Mouse (Mus musculus): Measurements from ENCODE around the gene Tmem109.

The Tmem109 gene

DNA sequence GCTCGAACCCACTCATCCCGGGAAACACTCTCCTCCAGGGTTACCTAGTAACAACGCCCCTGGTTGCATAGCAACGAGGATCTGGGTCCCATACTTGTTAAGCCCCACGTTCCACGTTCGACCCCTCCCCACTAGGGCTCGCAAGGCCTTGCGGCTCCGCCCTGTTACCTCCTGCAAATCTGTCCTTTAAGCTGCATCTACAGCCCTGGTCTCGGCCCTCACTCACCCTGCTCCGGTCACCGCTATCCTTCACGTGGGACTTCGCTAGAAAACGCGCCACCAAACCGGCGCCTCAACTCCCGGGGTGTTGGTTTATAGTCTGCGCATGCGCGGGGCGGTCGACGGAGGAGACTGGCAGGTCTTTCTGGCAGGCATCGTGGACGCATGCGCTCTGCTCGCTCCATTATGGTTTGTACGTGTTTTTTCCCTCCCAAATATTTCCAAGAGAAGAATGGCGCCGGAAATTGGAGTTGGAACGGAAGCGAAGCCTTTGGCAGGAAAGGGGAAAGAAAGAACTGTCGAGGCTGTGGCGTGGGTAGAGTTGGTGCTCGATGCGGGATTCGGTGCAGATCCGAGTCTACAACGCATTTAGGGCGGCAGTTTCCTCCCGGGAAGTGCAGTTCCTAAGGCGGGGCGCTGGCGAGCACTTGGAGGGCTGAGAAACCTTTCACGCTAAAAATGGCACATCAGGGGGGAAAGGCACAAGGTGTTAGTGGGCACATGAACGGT, at the start of gene Tmem109:
Gene Tmem109, minus strand, starts transcription at position 576 of the 729 bp plus-strand sequence.
- DNase-seq (ENCODE audit: low spot score) = peak; percentile 94

DNA sequence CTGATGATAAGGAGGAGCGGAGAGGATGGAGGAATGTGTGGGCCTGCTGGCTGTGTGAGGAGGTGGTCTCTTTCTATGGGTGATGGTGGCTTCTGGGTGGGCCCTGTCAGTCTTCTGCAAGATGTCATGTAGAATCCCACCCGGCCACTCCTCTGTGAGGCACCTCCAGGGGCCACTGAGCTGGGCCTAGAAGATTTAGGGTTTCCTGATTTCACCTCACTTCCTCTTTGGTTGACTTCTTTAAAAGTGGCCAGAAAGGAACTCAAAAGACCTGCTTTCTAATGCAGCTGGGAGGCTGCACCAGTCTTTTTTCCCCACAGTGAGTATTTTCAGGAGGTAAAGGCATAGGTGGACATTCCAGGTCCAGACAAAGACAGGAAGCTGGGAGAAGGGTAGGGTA, 48.8 kb upstream of the Tmem109 start:
- no peak for DNase-seq (ENCODE audit: low spot score)

DNA sequence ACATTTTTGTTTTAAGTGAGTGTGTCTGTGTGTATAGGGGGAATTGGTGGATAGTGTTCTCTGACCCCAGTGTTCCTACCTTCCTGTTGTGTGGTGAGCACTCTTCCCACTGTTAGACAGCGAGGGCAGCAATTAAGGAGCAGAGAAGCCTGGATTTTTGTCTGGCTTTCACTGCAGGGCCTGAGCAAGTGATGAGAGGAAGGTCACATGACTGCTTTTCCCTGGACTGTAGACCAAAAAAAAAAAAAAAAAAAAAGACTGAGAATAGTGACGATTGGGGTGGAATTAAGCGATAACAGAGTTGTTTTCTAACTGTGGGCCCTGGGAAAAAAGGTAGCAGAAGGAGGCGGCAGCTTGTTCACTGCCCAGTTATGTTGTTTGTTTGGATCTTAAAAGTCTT, 44.9 kb upstream of the Tmem109 start:
- peak; percentile 26 for DNase-seq (ENCODE audit: low spot score)

DNA sequence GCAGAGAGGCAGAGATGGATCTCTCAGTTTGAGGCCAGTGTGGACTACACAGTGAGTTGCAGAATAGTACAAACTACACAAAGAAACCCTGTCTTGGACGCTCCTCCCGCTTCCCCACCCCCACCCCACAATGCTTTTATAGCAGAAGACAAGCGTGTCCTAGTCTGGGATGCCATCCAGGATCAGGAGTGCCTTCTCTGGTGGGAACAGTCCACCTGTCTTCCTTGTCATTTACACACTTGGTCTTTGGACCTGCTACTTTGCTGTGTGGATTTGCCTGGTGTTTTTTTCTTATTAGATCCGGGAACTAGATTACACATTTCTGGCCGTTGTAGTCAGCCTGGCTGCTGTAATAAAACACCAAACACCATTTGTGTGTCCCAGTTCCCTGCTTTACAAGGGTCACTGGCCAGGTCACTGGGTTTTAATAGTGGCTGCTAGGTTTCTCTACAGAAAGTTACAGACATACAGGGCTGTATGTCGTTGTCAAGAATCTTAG, 44.4 kb upstream of the Tmem109 start:
- DNase-seq (ENCODE audit: low spot score) = peak; percentile 30

DNA sequence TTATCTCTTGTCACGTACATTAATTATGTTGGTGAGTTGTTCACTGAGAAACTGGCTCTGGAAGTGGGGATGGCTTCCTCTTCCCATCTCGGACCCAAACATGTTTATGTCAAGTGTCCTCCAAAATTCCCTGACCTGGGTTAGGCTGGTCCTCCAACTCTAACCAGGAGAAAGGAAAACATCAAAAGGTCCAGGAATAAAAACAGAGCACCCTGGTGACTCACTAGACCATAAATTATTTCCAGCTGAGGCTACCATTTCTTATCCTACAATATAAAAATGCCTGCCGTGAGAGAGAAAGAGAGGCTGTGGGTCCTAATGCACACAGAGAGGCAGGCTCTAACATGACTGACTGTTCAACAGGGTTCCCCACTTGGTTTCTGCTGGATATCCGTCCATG, 42.4 kb upstream of the Tmem109 start:
- peak; percentile 37 for DNase-seq (ENCODE audit: low spot score)

DNA sequence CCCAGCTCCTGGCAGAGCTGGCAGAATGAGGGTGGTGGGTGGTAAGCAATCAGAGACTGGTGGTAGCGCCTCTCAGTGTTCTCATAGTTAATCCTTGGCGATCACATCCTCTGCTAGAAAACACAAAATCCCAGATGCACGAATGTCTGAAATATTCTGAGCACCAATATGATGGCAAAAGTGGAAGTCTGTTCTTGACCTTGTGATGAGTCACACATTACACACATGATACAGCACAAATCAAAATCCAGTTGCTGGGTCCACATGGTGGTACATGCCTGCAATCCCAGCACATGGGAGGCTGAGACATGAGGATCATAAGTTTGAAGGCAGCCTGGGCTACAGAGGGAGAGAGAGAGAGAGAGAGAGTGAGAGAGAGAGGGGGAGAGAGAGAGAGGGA, 39.3 kb upstream of the Tmem109 start:
- no peak for DNase-seq (ENCODE audit: low spot score)

DNA sequence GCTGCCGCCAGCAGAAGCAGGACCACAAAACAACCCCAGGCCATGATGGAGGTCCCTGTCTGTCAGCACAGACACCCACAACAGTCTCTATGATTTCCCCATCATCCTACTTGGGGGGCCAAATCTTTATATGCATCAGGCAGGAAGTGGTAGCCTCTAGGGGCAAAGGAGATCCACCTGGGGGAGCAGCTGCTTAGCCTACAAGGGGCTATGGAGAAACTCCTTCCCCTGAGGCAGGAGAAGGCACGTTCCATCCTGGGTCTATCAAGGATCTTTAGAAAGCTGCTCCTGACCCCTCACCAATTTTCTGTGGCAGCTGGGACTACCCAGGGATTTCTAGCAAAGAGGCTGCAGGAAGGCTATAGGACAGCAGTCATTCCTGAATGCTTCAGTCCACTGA, 38.7 kb upstream of the Tmem109 start, which contains the start of gene Zp1:
Gene Zp1, minus strand, starts transcription at position 101 of the 400 bp plus-strand sequence.
- no peak for DNase-seq (ENCODE audit: low spot score)

DNA sequence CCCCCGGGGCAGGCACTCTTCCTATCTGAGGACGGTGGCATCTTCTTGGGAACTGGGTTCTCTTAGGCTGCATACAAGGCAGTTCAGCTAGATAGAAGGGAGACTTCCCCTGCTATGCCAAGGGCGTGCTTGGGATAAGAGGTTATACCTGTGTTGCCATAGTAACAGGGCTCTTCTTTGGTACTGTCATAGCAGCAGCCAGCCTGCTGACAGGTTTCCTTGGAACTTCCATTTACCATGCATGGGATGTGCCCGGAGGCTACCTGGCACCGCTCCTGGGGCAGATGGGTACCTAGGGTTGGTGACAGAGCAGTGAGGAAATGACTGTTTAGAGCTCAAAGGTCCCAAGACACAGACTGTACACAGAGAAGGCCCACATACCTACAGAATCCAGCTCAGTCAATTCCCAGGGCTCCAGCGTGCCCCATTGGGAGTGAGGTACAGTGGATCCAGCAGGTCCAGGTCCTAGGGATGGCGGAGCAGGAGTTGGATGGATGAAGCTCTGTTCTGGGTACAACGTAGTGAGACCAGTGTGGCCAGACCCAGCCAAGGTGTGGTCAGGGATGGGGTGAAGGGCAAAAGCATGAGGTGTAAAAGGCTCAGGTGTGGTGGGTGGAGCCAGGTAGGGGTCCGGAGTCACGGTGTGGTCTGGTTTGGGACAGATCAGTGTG, 36.7 kb upstream of the Tmem109 start:
- no peak for DNase-seq (ENCODE audit: low spot score)

DNA sequence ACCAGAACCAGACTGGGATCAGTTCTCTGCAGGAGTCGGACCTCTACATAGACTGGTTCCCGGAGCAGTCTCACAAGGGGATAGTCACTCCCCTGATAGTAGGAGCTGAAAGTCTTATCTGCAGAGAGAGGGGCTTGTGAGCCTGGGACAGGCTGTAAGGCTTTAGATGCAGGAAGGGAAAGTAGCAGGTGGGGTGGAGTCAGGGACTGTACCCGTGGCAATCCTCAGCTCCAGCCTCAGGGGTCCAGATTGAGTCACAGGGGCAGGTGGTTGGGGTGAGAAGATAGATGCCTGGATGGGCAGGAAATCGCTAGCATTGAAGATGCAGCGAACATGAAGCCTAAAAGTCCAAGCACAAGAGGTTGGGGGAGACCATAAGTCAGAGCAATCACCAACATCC, 34.7 kb upstream of the Tmem109 start:
- no peak for DNase-seq (ENCODE audit: low spot score)

DNA sequence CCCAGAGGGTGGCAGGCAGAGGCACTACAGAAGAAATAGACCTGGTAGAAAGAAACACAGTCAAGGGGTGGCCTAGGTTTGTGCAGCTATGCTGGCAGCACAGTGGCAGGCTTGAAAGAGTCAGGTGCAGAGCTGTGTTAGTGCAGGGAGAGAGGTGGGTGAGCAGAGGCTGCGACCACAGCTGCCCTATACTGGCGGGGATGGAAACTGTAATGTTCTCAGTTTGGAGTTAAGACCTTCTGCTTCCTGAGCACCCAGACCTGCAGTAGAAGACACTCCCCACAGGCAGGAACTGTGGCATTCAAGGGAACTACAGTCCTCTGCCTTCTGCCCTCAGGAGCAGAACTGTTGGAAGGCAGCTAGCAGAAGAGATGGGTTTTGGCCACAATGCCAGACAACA, 33.1 kb upstream of the Tmem109 start:
- DNase-seq (ENCODE audit: low spot score) = no peak

DNA sequence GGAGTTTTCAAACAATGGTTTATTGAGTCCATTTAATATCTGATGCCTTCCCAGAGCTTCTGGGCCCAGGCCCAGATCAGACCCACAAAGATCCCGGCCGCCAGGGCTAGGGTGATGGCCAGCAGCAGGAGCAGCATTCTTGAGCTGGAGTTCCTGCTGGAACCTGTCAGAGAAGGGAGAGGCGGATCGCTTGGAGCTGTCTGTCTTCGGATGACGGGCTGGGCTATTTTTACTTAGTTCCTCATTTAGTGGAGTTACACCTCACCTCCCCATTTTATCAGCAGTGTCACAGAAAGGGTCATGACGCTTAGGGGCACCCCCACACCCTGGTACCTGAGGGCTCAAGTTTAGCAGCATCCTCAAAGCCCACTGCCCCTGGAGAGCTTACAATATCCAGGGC, 32.5 kb upstream of the Tmem109 start:
- DNase-seq (ENCODE audit: low spot score) = no peak

DNA sequence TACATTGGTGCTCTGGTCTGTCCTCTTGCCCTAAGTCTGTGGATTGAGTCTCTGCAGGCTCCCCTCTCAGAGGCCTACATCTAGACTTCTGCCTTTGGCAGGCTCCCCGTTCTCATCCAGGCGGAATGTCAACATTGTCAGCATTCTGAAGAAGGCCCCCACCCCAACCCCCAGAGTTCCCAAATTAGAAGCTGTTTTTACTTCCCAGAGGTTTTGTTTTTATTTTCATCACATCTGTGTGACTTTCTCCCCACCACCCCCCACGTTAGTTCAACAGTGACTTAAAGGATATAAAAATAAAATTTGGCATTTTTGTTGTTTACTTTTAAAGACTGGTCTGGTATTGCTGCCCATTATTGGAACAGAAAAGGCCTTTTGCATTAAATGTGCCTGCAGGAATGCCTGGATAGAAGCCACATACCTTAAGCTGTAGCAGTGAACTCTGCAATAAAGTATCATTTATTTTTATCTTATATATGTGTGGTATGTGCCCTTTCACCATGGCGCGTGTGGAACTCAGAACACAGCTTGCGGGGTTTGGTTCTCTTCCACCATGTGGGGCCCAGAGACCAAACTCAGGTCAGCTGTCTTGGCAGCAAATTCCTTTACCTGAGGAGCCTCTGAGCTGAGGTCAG, 27.4 kb upstream of the Tmem109 start:
- DNase-seq (ENCODE audit: low spot score) = no peak

DNA sequence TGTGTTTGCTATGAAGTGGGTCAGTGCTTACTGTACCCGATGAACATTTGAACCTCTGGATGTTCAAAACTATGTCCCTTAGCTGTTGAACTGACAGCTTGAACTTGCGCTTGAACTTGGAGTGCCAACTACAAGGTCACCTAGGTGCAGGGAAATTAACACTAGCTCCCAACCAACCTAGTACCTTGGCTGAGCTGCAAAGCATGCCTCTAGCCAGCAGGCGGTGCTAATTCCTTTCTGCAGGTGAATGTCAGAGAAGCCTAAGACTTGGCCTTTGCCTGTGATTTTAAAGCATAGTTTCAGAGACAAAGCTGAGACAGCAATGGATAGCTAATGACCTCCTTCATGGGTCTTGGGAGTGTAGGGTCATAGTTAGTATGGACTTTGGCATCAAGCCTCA, 26.1 kb upstream of the Tmem109 start:
- peak; percentile 64 for DNase-seq (ENCODE audit: low spot score)

DNA sequence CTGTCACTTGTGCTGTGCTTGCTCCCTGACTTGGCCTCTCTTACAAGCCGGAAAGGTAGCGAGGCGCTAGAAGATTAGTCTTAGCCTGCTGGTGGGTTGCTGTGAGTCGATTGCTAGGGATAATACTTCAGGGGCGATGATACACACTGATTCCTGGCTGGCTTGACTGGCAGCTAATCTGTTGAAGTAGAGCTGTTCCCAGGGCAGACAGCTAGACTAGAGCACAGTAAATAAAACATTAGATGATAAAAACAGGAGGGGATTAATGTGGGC, 23.9 kb upstream of the Tmem109 start:
- no peak for DNase-seq (ENCODE audit: low spot score)

DNA sequence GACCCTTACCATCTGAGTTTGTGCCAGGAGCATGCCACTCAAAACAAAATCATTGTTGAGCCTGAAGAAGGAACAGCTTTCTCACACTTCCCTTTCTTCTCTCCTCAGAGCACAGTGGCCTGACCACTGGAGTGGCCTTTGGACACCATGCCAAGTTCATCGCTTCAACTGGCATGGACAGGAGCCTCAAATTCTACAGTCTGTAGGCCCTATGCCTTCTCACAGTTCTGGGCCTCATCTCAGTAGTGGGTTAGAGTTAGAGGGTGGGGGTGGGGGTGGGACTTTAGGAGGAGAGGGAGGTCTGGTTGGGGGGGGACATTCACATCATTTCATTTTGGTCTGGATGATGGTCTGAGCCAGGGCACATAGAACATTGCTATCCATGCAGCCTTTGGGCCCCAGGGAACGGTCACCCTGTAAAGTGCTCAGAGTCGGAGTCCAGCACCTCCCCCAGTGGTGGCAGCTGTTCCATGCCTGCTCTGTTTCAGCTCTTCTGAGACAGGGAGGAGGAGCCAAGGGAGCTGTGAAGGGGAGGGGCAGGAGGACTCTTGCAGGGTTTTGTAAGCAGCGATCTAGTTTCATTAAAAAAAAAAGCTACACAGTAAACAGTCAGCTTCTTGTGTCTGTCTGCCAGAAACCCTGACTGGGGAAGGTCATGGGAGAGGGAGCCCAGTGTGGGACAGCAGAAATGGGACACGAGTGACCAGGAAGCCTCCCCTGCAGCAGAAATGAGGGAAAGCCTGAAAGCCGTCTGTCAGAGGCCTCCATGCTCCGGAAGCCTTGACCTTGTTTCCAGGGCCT, 23.3 kb upstream of the Tmem109 start:
- peak; percentile 74 for DNase-seq (ENCODE audit: low spot score)

DNA sequence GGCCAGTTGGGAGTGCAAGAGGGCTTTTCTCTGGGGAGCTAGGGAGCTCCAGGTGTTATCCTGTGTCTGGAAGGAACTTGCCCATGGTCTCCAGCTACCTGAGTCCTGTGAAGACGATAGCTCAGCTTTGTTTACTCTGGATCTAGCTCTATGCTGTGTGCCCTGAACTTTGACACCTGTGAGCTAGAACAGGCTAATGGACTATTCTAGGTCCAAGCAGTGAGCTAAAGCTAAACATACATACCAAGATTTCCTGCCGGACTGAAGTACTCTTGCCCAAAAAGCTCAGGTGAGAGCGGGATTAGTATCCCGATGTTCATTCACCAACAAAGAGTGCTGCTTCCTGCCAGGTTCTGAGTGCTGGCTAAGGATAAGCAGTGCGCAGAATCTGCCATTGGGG, 22.7 kb upstream of the Tmem109 start:
- no peak for DNase-seq (ENCODE audit: low spot score)

DNA sequence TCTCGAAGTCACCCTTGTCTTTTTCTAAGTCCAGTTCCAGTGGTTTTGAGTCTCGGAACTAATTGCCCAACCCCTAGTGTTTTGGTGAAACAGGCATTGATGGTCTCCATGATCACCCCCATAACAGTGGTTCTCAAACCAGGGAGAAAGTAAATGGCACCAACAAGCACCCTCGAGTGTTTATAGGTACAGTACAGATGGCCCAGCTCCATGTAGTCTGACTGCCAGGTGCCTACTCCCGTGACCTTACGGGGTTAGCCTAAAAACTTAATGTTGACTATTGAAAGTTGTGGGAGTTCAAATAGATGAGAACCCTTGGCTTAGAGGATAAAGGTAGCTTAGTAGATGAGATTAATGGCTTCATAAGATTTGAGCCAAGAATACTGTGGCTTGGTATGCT, 19.2 kb upstream of the Tmem109 start:
- no peak for DNase-seq (ENCODE audit: low spot score)

DNA sequence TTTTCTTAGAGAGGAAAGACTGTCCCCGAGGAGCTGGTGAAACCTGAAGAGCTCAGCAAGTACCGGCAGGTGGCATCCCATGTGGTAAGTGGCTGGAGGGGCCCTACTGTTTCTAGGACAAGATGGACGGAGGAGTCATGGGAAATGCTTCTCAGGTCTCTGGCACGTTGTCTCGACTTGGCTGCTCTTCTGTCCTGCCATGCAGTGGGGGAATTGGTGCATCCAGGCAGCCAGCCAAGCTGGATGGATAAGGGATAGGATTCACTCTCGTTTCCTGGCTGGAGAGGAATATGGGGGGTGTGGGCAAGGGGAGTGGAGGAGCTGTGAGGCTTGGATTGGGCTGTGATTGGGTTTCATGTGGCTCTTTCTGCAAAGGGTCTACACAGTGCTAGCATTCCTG, 18.5 kb upstream of the Tmem109 start:
- peak; percentile 40 for DNase-seq (ENCODE audit: low spot score)

DNA sequence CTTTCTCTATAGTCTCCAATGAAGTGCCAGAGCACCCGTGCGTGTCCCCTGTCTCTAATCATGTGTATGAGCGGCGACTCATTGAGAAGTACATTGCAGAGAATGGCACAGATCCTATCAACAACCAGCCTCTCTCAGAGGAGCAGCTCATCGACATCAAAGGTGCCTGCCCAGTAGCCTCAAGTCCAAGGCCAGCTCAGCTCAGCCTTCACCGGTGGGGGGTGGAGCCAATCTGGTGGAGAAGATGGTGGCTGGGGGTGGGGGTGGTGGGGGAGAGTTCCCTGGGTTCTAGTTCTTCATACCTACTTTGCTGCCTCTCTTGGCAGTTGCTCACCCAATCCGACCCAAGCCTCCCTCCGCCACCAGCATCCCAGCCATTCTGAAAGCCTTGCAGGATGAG, 15.7 kb upstream of the Tmem109 start:
- DNase-seq (ENCODE audit: low spot score) = no peak

DNA sequence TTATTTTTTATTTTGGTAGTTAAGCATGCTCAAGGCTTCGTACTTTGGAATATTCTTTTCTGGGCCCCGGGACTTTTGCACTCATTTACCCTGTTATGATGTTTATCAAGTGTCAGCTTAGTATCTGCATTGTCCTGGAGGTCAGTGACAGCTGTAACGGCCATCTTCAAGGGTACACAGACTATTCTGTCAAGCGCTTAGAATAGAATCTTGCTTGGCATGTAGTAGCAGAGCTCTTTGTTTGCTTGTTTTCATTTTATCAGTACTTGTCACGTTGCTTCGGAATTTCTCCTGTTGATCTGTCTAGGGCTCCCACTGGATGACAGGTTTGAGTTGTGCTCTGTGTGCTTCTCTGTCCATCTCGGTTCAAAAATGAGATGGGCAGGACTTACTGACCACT, 15.0 kb upstream of the Tmem109 start:
- DNase-seq (ENCODE audit: low spot score) = no peak

DNA sequence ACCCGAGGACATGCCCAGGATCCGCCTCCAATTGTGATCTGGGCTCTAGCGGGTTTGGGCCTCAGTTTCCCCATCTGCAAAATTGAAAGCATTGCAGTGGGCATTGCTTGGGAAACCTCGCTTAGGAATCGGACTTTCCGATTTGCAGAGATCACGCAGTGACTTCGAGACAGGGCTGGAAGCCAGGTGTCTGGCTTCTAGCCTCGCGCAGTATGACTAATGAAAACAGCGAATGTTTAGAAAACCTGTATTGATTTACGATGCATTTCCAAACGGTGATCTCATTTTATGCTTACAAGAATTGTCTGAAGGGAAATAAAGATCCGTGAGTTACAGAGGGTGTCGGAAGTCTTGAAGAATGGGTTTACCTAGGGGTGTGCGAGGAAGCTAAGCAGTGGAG, 13.9 kb upstream of the Tmem109 start:
- peak; percentile 64 for DNase-seq (ENCODE audit: low spot score)

DNA sequence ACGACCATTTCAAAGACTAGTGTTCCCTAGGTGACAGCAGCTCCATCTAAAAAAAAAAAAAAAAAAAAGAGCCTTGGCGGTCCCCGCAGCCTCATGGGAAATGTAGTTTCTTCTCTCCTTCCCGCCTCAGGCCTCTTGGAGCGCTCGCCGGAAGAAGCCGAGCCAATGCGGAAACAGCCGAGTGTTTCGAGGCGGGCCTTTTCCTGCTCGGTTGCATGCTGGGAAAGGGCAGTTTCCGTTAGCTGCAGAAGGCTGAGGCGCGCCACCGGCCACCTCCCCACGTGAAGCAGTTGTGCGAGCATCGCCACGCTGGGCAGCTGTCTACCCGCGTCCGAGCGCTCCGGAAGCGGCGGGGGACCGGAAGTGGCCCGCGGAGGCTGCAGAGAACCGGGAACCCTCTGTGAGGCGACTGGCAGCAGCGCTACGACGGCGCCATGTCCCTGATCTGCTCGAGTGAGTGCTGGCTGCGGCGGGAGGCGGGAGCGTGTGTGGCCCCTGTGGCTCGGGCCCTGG, 13.3 kb upstream of the Tmem109 start, which contains the start of gene Prpf19:
Gene Prpf19, plus strand, starts transcription at position 216 of the 513 bp plus-strand sequence.
- peak; percentile 96 for DNase-seq (ENCODE audit: low spot score)
